Mouse (Mus musculus): ENCODE data around the gene Etfrf1. TPM values are rescaled to one million over a fixed set of nuclear protein-coding genes. Genes with fewer than 3 reads are reported as not detected.

Gene Etfrf1
- total RNA-seq (2012; rRNA removed), result 11.4 and 12.9 TPM in 2 replicates

- H3K9me3 ChIP-seq (ENCODE audit: control insufficient read depth, insufficient read depth, low read depth, low read length), result no peaks in the 10 kb centered on the region
- no peak for TF ChIP-seq ZC3H11A (IDR thresholded peaks at IDR 0.05; ENCODE audit: borderline replicate concordance, low read depth, low read length)
- peak; percentile 53; the same call in 1 of the 2 replicates for TF ChIP-seq HCFC1 (IDR thresholded peaks at IDR 0.05; ENCODE audit: borderline replicate concordance, insufficient read depth, low read length)
- DNase-seq (ENCODE audit: low read depth, low spot score), result peak; percentile 100
- H3K36me3 ChIP-seq (ENCODE audit: control insufficient read depth, insufficient read depth, low read length, poor library complexity, severe bottlenecking), result no peaks in the 10 kb centered on the region; the same call in none of the 2 replicates
- peak within 1 kb of the TSS; percentile 99 for H3K27ac ChIP-seq (ENCODE audit: insufficient read depth, low read depth, low read length, poor library complexity, severe bottlenecking)
- H3K4me1 ChIP-seq (ENCODE audit: control insufficient read depth in 2 of 2, insufficient read depth in 2 of 2, low read length in 2 of 2, poor library complexity in 1 of 2), result peaks cover 0 to 5% of the 10 kb centered on the region in 2 experiments; a peak in 2 of 4 replicates
- in situ Hi-C loops (cut with MboI; ENCODE audit: low sequenced_read_pairs in 2 of 2, unreplicated experiment in 2 of 2), result loop anchor here (10.0 to 25.0 kb wide), 2 partner anchors 126 to 134 kb away; no protein-coding TSS in a partner anchor
- H3K9ac ChIP-seq (ENCODE audit: insufficient read depth, low read depth, low read length, poor library complexity, severe bottlenecking), result peak within 1 kb of the TSS; percentile 96
- H3K4me3 ChIP-seq (ENCODE audit: insufficient read depth in 1 of 2, low read depth in 1 of 2, low read length in 2 of 2, poor library complexity in 1 of 2, severe bottlenecking in 1 of 2), result peak within 1 kb of the TSS; percentile 79 to 88
These were observed at the start of gene Etfrf1, which contains the start of gene Casc1 for GRCm38 (mm10) chr6:145210816-145211338. Gene Etfrf1 (plus strand): TSS chr6:145211134. Gene Casc1 (minus strand): TSS chr6:145211005.

GRCm38 (mm10) chr6:145171892-145172606, 38.9 kb upstream of the Etfrf1 start:
- TF ChIP-seq MAFK (IDR thresholded peaks at IDR 0.05; ENCODE audit: insufficient read depth, low read depth, low read length) (no peak), ZNF384 (IDR thresholded peaks at IDR 0.05; ENCODE audit: low read depth, low read length) (no peak), HCFC1 (IDR thresholded peaks at IDR 0.05; ENCODE audit: borderline replicate concordance, insufficient read depth, low read length) (no peak), ZC3H11A (IDR thresholded peaks at IDR 0.05; ENCODE audit: borderline replicate concordance, low read depth, low read length) (no peak), CHD2 (IDR thresholded peaks at IDR 0.05; ENCODE audit: low read depth, low read length) (no peak)
- in situ Hi-C loops (cut with MboI; ENCODE audit: low sequenced_read_pairs in 2 of 2, unreplicated experiment in 2 of 2), result no loop called here
- Histone ChIP-seq H3K27ac (ENCODE audit: insufficient read depth, low read depth, low read length, poor library complexity, severe bottlenecking) (no peak overlapping the region), H3K36me3 (ENCODE audit: control insufficient read depth, insufficient read depth, low read length, poor library complexity, severe bottlenecking) (no peaks in the 10 kb centered on the region), H3K9me3 (ENCODE audit: control insufficient read depth, insufficient read depth, low read depth, low read length) (no peaks in the 10 kb centered on the region), H3K9ac (ENCODE audit: insufficient read depth, low read depth, low read length, poor library complexity, severe bottlenecking) (no peak overlapping the region), H3K4me3 (ENCODE audit: insufficient read depth in 1 of 2, low read depth in 1 of 2, low read length in 2 of 2, poor library complexity in 1 of 2, severe bottlenecking in 1 of 2) (no peak overlapping the region; a peak in 1 of 4 replicates), H3K4me1 (ENCODE audit: control insufficient read depth in 2 of 2, insufficient read depth in 2 of 2, low read length in 2 of 2, poor library complexity in 1 of 2) (peaks cover 15 to 25% of the 10 kb centered on the region in 2 experiments)
- no peak for DNase-seq (ENCODE audit: low read depth, low spot score)

- in situ Hi-C loops (cut with MboI; ENCODE audit: low sequenced_read_pairs in 2 of 2, unreplicated experiment in 2 of 2), result no loop called here
- H3K36me3 ChIP-seq (ENCODE audit: control insufficient read depth, insufficient read depth, low read length, poor library complexity, severe bottlenecking), result no peaks in the 10 kb centered on the region
- H3K4me3 ChIP-seq (ENCODE audit: insufficient read depth in 1 of 2, low read depth in 1 of 2, low read length in 2 of 2, poor library complexity in 1 of 2, severe bottlenecking in 1 of 2), result peak overlapping the region in 1 of 2 experiments; percentile 3; a peak in 1 of 4 replicates
- TF ChIP-seq ZNF384 (IDR thresholded peaks at IDR 0.05; ENCODE audit: low read depth, low read length), result no peak
- no peak for TF ChIP-seq CHD2 (IDR thresholded peaks at IDR 0.05; ENCODE audit: low read depth, low read length)
- no peak for TF ChIP-seq ZC3H11A (IDR thresholded peaks at IDR 0.05; ENCODE audit: borderline replicate concordance, low read depth, low read length)
- no peak for TF ChIP-seq MAFK (IDR thresholded peaks at IDR 0.05; ENCODE audit: insufficient read depth, low read depth, low read length)
- TF ChIP-seq HCFC1 (IDR thresholded peaks at IDR 0.05; ENCODE audit: borderline replicate concordance, insufficient read depth, low read length), result no peak
- H3K9ac ChIP-seq (ENCODE audit: insufficient read depth, low read depth, low read length, poor library complexity, severe bottlenecking), result no peak overlapping the region; the same call in 1 of the 2 replicates
- peaks cover 14 to 32% of the 10 kb centered on the region in 2 experiments for H3K4me1 ChIP-seq (ENCODE audit: control insufficient read depth in 2 of 2, insufficient read depth in 2 of 2, low read length in 2 of 2, poor library complexity in 1 of 2)
- H3K9me3 ChIP-seq (ENCODE audit: control insufficient read depth, insufficient read depth, low read depth, low read length), result no peaks in the 10 kb centered on the region
- DNase-seq (ENCODE audit: low read depth, low spot score), result no peak
- H3K27ac ChIP-seq (ENCODE audit: insufficient read depth, low read depth, low read length, poor library complexity, severe bottlenecking), result no peak overlapping the region
These were observed 37.1 kb upstream of the Etfrf1 start for GRCm38 (mm10) chr6:145173781-145174191.

- no peak for TF ChIP-seq ZNF384 (IDR thresholded peaks at IDR 0.05; ENCODE audit: low read depth, low read length)
- TF ChIP-seq CHD2 (IDR thresholded peaks at IDR 0.05; ENCODE audit: low read depth, low read length), result no peak
- TF ChIP-seq HCFC1 (IDR thresholded peaks at IDR 0.05; ENCODE audit: borderline replicate concordance, insufficient read depth, low read length), result no peak
- TF ChIP-seq ZC3H11A (IDR thresholded peaks at IDR 0.05; ENCODE audit: borderline replicate concordance, low read depth, low read length), result no peak
- TF ChIP-seq MAFK (IDR thresholded peaks at IDR 0.05; ENCODE audit: insufficient read depth, low read depth, low read length), result no peak
- H3K4me1 ChIP-seq (ENCODE audit: control insufficient read depth in 2 of 2, insufficient read depth in 2 of 2, low read length in 2 of 2, poor library complexity in 1 of 2), result peaks cover 14 to 40% of the 10 kb centered on the region in 2 experiments
- no peaks in the 10 kb centered on the region for H3K36me3 ChIP-seq (ENCODE audit: control insufficient read depth, insufficient read depth, low read length, poor library complexity, severe bottlenecking)
- H3K27ac ChIP-seq (ENCODE audit: insufficient read depth, low read depth, low read length, poor library complexity, severe bottlenecking), result no peak overlapping the region
- H3K9ac ChIP-seq (ENCODE audit: insufficient read depth, low read depth, low read length, poor library complexity, severe bottlenecking), result no peak overlapping the region
- in situ Hi-C loops (cut with MboI; ENCODE audit: low sequenced_read_pairs in 2 of 2, unreplicated experiment in 2 of 2), result no loop called here
- H3K9me3 ChIP-seq (ENCODE audit: control insufficient read depth, insufficient read depth, low read depth, low read length), result no peaks in the 10 kb centered on the region
- peak overlapping the region in 1 of 2 experiments; percentile 47; a peak in 3 of 4 replicates for H3K4me3 ChIP-seq (ENCODE audit: insufficient read depth in 1 of 2, low read depth in 1 of 2, low read length in 2 of 2, poor library complexity in 1 of 2, severe bottlenecking in 1 of 2)
- DNase-seq (ENCODE audit: low read depth, low spot score), result peak; percentile 71
These were observed 35.4 kb upstream of the Etfrf1 start for GRCm38 (mm10) chr6:145175571-145175981.
